Mouse (Mus musculus) layer of hippocampus, adult 18-20 months (tissue): ENCODE results near the gene Ppp1r12b. TPM values are rescaled to one million over a fixed set of nuclear protein-coding genes. Genes with fewer than 3 reads are reported as not detected.
"Not testable (repeated sequence)": the region's sequence is repeated elsewhere in the genome, so short reads cannot be mapped to it uniquely, and the experiment has no call there.

Experiments
- DNase-seq, 2 experiments: peaks; one replicate each; pipeline ENCODE4 v3.0.0; 2022; ENCODE audit warnings: low spot score in 2 of 2
- total RNA-seq, 2 experiments: library from RNA; stranded (reverse); gene quantifications; 2 replicates each; pipeline ENCODE4 v1.2.3; 2021

Gene Ppp1r12b
- total RNA-seq, 2 experiments from 2014 or later, result 70.0 to 73.0 TPM

DNA sequence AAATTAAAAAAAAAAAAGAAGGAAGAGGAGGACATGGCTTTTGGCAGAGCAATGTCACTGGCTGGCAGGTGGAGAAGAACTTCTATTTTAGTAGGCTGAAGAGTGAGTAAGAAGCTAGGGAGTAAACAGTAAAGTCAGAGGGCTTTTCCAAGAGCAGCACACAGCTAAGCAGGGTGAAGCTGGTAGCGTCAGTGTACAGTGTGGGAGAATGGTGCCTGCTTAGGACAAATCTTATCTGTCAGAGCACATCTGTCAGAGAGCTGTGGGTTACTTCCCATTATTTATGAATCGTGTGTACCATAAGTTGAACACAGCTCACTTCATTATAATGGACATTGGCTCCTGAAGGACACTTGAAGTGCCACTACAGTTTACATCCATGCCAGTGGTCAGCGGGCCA is 102.9 kb downstream of the Ppp1r12b start:
- DNase-seq, result no peak

DNA sequence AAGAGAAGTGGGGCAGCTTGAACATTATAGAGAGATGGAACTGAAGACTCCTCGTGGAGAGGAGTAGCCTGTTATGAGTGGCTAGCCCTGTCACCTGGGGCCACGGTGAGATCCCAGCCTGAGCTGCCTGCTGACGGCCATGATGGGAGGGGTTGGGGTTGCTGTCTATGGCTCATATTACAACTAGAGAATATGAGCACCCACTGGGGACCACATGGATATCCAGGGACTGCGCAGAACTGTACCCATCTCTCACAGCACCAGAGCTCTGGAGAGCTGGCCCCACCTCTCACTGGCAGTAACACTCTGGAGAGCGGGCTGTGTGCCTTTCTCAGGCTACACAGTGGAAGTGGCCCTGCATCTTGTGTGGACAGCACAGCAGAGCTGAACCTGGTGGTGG is 104.5 kb downstream of the Ppp1r12b start:
- no peak for DNase-seq

DNA sequence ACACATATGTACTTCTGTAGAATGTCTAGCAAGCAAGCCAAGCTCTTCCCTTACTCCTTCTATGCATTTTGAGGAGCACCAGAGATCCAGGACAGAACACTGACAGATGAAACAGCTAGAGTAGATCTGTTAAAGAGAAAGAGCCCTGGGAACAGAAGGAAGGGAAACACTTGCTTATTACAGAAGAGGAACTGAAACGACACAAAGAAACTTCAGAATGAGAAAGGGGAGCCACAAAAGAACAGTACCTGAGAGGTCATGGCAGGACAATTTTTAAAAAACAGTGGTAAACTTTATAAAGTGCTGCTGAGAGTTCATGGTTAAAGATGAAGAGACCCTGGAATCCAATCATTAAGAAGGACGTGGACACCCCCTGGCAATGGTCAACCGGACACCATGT is 105.4 kb downstream of the Ppp1r12b start:
- no peak for DNase-seq

DNA sequence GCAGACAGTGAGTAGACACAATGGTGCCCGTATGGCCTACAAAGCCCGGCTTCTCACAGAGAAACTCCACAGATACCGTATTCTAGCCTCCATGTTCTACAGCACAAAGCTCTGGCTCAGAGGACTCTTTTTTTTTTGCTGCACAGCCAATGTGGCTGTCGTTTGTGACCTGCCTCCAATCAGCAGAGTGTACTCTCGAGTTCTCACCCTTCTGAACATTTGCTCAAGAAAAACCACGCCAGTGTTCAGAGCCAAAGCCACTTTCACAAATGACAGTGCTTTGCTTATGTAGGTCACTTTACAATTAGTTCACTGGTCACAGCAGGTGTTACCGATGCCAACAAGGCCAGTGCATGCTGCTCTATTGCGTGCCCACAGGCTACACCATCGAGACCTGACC is 107.9 kb downstream of the Ppp1r12b start:
- no peak for DNase-seq

DNA sequence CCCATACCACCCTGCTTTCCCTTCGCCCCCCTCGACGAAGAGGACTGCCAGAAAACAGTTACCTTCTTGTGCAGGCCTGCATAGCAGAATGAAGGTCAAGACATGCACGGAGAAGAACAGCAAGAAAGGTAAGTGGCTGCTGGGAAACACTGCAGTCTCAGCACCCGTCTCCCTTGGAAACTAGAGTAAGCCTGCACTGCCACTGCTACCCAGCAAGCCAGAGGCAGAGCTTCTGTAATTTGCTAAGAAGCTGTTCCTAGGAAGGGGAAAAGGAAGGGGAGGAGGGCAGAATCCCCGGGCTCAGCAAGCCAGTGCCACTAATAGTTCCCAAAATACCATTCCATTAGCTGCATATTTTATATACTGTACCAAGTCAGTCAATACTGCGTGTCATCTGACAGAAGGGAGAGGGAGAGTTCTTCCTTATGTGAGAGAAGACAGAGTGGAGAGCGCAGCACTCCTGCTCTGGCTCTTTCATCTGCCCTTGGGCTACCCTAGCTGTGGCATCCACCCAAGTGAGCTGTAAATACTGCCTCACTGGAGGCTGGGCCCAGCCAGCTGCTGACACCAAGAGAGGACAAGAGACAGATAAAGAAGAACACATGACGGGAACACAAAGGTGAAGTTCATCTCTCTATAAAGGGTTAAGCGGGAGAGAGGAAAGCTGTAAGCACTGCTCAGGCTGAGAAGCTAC is 109.3 kb downstream of the Ppp1r12b start:
- DNase-seq, result no peak

DNA sequence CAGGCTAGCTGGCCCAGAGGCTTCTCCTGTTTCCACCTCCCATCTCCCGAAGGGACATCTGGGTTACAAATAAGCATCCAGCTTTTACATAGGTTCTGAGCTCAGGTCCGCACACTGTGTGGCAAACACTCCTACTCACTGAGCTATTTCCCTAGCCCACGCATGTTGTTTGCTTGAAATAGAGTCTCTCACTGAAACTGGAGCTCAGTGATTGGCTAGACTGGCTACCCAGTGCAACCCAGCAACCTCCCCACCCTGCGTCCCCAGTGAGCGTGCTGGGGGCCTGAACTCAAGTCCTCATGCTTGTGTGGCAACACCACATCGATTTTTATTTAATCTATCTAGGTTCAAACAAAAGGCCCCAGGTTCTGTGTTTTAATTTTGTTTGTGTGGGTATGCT is 112.4 kb downstream of the Ppp1r12b start:
- DNase-seq, result peak in 1 of 2 experiments; percentile 27

DNA sequence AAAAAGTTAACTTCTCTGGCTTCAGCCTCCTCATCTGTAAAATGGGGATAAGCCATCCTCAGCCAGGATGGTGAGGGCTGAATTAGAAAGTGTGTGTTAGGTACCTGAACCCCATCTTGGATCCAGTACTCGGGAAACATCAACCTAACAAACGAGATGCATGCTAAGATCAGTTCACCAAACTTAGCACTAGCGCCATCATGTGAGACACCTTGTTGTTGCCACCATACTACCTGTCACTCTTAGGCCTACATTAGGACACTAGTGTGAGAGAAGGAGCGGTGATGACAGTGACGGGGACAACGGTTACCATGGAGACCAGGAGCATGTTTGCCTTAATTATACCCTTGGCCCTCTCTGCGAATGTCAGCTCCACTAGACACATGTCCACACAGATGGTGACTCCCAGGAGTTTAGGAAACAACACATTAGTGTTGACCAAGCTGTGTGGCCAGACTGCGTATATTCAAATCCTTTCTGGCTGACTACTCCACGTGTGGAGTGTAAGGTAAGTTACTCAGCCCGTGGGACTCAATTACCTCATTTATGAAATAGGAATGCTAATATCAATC is 118.7 kb downstream of the Ppp1r12b start:
- no peak for DNase-seq

DNA sequence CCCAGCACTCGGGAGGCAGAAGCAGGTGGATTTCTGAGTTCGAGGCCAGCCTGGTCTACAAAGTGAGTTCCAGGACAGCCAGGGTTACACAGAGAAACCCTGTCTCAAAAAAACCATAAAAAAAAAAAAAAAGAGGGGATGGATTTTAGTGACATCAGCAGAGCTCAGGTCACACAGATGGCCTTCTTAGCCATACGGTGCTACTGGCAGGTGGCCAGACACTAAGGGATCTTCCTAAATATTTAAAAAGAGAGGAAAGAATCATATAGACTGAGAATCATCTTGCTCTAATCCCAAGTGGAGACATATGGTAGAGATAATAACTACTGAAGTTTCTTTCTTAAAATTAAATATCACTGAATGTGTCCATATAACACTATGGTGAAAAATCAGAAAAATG is 124.9 kb downstream of the Ppp1r12b start:
- not testable (repeated sequence) for DNase-seq

DNA sequence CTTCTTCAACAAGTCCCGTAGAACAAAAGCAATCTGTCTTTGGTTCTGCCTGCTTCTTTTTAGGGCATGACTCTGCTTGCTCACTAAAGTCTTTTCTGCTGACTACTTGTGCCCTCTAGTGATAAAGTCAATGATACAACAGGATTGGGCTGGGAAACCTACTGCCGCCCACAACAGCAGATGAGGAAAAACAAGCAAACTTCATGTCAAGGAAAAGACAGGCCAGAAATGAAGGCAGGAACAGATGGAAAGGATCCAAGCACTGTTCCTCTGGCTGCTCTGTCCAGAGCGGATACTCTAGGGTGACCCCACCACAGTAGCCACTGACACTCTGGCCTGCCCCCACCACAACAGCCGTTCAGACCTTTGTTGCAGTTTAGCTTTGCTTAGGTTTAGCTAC is 126.1 kb downstream of the Ppp1r12b start:
- DNase-seq, result peak in 1 of 2 experiments; percentile 57

DNA sequence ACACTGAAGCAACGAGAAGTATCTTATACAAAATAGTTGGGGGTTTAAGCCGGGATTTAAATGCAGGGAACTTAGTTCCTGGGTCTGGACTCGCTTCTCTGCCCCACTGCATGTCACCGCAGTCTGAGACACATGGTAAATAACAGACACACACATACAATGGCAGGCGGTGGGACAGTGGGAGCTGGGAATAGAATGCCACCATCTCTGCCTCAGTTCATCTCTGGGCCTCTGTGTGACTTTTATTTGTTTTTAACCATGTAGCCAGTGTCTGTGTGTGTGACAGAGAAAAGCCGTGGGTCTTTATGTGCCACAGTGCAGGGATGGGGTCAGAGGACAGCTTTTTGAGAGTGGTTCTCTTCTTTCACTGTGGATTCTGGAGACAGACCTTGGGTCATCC is 130.8 kb downstream of the Ppp1r12b start:
- DNase-seq, result no peak

DNA sequence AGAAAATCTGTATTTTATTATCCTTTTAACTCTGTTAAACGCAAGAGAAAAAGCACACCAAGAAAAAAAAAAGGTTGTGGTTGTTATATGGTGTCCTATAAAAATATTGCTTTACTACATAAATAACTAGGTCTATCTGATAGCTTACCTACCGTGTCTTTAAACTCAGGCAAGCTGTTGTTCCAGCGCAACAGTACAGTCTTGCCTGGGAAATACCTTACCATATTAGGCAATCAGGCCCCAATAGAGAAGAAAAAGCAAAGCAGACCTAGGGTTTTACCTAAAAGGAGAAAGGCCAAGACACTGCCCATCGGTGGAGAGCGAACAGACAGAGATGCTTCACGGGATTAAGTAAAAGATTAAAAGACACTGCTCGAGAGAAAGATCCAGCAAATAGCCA is 131.9 kb downstream of the Ppp1r12b start:
- no peak for DNase-seq

DNA sequence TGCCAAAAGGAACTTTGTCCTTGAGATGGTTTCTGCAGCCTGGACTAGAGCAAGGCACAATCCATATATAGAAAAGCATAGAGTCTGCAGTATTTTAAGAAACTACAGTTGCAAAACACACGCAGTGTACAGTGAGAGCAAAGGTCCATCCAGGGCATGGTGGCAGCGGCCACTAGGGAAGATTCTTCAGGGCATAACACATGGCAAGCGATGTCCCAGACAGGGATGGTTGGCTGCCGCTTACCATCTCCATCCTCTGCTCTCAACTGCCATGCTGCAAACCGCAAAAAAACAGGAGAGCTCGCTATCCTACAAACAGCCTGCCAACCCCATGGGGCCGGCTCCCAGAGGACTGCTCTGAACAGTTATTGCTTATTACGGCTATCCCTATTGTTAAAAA is 132.4 kb downstream of the Ppp1r12b start:
- DNase-seq, result no peak

DNA sequence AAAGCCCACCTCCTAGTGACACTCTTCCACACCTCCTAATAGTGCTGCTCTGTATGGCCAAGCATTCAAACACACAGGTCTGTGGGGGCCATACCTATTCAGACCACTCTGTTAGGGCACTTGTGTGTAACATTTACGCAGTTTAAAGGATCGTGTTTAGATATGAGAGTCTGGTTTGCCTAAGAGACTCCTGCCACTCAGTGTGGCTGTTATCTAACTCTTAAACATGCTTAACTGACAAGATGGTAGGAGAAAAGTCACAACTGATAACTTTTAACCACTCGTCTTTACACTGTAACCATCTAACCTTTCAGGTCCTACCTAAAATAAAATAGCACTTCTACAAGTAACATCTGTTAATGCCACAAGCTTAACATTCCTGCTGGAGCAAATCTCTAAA is 134.9 kb downstream of the Ppp1r12b start:
- DNase-seq, result no peak

DNA sequence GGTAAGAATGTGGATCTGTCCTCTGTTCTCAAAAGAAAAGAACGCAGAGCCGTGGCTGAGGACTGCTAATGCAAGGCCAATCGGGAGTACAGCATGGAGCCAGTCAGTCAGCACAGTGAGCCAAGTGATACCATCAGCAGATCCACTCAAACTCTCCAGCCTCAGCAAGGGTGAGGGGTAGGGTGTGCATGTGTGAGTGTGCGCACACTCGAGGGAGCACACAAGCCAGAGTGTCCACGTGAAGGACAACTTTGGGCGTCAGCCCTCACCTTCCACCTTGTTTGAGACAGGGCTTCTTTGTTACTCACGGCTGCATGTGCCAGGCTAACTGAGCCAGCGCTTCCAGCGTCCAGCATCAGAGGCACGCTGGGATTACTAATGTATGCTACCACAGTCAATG is 136.5 kb downstream of the Ppp1r12b start:
- DNase-seq, result no peak

DNA sequence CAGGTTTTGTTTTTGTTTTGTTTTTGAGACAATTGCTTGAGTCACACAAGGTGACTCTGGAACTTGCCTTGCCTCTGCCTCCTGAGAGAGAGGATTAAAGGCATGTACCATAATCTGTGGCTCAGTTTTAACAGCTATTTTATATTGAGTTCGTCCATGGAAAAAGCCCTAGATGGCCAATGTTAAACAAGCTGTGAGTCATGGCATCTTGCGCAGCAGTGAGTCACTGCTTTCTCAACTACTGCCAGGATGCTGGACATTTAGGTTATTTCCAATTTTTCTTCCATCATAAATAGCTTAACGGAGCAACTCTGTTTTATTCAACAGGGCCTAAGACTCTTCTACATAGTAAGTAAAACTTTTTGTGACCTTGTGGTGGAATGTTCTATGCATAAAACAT is 137.0 kb downstream of the Ppp1r12b start:
- no peak for DNase-seq

DNA sequence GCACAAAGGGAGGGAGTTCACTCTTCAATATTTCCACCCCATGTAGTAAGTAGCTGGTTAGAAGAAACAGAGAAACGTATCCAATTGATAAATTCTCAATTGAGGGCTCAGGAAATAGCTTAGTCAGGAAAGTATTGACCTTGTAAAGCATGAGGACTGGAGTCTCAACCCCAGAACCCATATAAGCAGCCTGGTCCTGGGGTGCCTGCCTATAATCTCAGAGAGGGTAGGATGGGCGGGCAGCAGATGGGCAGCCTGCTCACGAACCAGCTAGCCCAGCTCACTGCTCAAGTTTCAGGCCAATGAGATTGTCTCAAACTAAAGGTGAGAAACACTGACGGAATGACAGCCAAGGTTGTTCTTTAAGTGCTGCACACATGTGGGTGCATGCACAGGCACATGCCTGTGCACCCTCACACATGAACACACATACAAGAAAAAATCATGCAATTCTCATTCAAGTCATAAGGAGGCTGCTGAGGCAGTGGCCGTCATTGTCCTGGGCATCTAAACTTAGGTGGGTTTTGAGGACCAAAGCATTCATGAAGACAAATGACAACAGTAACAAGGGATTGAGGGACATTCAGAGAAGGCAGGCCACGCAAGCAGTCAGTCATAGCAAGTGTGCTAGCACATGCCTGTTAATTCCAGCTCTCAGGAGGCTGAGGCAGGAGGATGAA is 137.7 kb downstream of the Ppp1r12b start:
- no peak for DNase-seq

DNA sequence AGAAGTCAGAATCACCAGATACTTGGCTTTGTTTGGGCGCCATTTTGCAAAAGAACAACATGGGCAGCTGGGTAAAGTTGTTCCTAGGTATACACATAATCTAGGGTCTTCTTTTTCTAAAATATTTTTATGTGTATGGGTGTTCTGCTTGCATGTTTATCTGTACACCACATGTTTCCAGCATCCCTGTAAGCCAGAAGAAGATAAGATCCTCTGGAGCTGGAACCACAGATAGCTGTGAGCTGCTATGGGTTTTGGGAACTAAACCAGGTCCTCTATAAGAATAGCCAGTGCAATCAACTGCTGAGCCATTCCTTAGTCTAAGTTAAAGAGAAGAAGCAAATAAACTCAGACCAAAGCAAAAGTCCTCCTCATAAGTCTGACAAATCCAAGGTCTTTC is 138.6 kb downstream of the Ppp1r12b start:
- DNase-seq, result no peak

DNA sequence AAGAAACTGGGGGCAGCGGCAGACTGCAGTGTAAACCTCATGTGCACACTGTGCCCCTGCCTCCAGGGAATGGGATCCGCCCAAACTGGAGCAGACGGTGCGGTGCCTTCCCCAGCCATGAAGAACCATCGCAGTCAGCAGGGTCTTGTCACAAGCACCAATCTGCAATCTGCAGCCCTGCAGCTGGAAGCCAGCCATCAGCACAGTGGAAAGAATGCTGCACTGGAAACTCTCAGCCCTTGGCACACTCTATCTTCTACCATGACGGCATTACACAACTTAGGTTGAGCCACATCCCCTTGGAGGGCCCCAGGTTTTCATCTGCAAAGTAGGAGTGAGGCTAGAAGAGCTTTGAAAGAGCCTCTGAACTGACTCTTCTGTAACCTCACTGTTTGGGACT is 139.1 kb downstream of the Ppp1r12b start:
- DNase-seq, result no peak

DNA sequence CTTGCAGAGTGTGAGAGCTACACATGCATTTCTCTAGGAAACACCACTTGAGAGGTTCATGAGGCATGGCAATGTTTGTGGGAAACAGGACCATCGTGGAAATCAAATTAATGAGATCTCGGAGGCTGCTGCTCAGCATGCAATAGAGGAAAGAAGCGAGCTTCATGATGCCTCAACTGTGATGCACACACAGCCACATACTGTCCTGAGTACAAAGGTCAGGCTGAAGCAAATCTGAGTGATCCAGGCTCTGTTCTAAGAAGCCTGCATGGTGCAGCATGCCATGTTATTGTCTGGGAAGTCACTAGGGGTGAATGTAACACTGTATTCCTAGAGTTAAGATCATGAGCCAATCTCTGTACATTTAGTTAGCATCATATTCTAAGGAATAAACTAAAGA is 140.0 kb downstream of the Ppp1r12b start:
- DNase-seq, result no peak

DNA sequence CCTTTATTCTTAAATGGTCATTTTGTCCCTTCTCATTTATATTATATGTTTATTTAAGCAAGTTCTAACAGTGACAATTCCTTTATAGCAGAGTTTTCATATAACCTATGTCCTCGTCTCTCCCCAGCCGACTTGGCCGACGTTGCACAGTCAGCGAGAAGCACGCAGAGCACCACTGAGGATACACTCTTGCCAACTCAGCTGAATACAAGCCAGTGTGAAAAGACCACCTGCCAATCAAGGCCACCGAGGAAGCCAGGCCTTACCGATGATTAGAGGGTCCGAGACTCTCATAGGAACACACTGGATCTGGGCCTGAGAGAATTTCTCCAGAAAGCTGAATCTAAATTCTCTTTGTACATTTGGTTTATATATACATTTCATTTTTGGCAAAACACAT is 150.3 kb downstream of the Ppp1r12b start:
- no peak for DNase-seq

DNA sequence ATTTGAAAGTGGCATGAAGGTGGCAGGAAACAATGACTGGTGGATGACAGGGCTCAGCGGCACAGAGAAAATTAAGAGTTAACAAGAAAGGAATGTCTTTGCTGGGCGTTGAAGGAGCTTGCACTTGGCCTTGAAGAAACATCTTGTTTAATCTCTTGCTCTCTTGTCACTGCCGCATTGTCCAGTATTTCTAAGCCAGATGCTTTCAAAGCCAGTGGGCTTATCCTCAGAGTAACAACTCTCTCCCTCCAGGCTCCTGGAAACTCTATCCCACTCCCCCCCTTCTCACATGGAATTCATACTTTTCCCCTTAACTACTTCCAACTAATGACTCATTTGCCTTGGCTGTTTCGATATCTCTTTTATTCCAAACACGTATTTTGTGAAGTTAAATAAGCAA is 151.4 kb downstream of the Ppp1r12b start:
- no peak for DNase-seq

DNA sequence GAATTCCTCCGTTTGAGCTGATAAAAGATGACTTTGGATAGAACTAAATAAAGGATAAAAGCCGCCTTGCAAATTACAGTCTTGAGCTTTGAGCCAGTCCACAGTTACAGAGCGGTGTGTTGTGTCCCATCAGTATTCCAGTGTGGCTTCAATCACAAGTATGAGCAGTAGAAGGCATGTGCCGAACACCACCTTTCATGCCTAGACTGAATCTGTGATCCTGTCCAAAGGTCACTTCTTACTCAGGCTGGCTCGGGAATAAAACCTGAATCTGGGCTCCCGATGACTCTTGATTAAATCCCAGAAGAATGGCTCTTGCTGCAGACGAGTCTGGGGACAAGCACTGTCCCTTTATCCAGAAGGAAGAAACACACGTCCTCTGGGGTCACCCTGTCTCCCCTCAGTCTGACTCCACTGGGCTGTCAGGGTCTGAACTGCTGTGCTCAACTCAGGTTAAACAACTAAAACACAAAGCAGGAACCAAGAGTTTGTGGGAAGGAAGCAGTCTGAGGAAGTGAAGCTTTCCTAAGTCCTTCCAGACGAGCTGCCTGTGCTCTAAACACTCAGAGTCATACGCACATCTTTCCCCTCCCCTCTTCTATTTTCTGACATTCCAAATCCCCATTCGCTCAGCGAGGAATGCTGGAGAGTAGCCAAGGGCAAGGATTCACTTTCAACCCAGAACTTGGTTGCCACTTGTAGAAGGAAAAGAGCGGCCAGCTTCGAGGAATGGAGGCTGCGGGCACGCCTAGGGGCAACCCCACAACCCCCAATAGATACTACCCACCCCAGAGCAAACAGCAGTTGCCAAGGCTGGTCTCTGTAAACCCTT is 152.2 kb downstream of the Ppp1r12b start:
- no peak for DNase-seq
